Mouse (Mus musculus) embryonic facial prominence, embryonic 10.5 days (tissue): ENCODE data around the gene Kdelc2. TPM values are rescaled to one million over a fixed set of nuclear protein-coding genes. Genes with fewer than 3 reads are reported as not detected.

Experiments used
- DNase-seq: peaks from one replicate; pipeline ENCODE4 v3.0.0-alpha.2; 2017; ENCODE audit warnings: low spot score
- H3K27ac ChIP-seq: fragments of 300-500 bp; sonication (generic); replicated peaks from 2 replicates; pipeline ENCODE4 v1.5.1; 2016; ENCODE audit warnings: mild to moderate bottlenecking
- H3K27me3 ChIP-seq: fragments of 300-500 bp; sonication (generic); replicated peaks from 2 replicates; pipeline ENCODE4 v1.6.1; 2016; ENCODE audit warnings: low read depth, mild to moderate bottlenecking; ENCODE audit not compliant: poor library complexity, severe bottlenecking
- H3K36me3 ChIP-seq: fragments of 300-500 bp; sonication (generic); replicated peaks from 2 replicates; pipeline ENCODE4 v1.6.1; 2016; ENCODE audit warnings: mild to moderate bottlenecking, moderate library complexity
- H3K4me1 ChIP-seq: fragments of 300-500 bp; sonication (generic); 2 replicates; pipeline ENCODE4 v1.6.1; 2016
- H3K4me3 ChIP-seq: fragments of 300-500 bp; sonication (generic); 2 replicates; pipeline ENCODE4 v1.5.1; 2016; ENCODE audit warnings: mild to moderate bottlenecking, moderate library complexity
- H3K9me3 ChIP-seq: fragments of 300-500 bp; sonication (generic); 2 replicates; pipeline ENCODE4 v1.6.1; 2016; ENCODE audit warnings: mild to moderate bottlenecking
- WGBS: fragments of 180-500 bp; shearing (Covaris S2); methylation state at CpG from one replicate; pipeline ENCODE4 v1.1.7; 2016; 5-methylcytosine and 5-hydroxymethylcytosine counted together
- microRNA-seq: library from miRNA; unstranded; fragments of <30 nt; microRNA quantifications from one replicate; pipeline ENCODE4, GENCODE M21; 2017
- polyA plus RNA-seq: library from polyadenylated mRNA; unstranded; fragments of >200 nt; fragmentation: Nextera tagmentation; extraction: Ambion mirVana; gene quantifications from 2 replicates; pipeline ENCODE4 v1.2.1, GENCODE M21; 2016

The Kdelc2 gene
- polyA plus RNA-seq, 1 experiment from 2014 or later = 9.7 TPM

GRCm38 (mm10) chr9:53422133-53422896 is 38.5 kb downstream of the Kdelc2 start:
- Histone ChIP-seq H3K36me3 (no peaks in the 10 kb centered on the region), H3K9me3 (peaks cover 7% of the 10 kb centered on the region; the same call in 1 of the 2 replicates), H3K4me3 (no peak overlapping the region), H3K27ac (no peak overlapping the region), H3K4me1 (no peaks in the 10 kb centered on the region), H3K27me3 (no peaks in the 10 kb centered on the region)
- no peak for DNase-seq
- 72% methylated on average over 9 of the region's 9 CpGs for WGBS

- WGBS = 91% methylated on average over 3 of the region's 3 CpGs
- H3K4me1 ChIP-seq = no peaks in the 10 kb centered on the region
- H3K4me3 ChIP-seq = no peak overlapping the region
Measured at GRCm38 (mm10) chr9:53426726-53427125, 42.9 kb downstream of the Kdelc2 start.

GRCm38 (mm10) chr9:53427638-53428037 is 43.8 kb downstream of the Kdelc2 start:
- H3K27ac ChIP-seq = no peak overlapping the region
- no peak overlapping the region for H3K4me3 ChIP-seq
- H3K4me1 ChIP-seq = no peaks in the 10 kb centered on the region
- DNase-seq = no peak
- 85% methylated on average over 3 of the region's 3 CpGs for WGBS
- H3K9me3 ChIP-seq = no peaks in the 10 kb centered on the region
- H3K27me3 ChIP-seq = no peaks in the 10 kb centered on the region
- H3K36me3 ChIP-seq = no peaks in the 10 kb centered on the region

More at GRCm38 (mm10) chr9:53426726-53427125, 42.9 kb downstream of the Kdelc2 start:
- no peaks in the 10 kb centered on the region for H3K27me3 ChIP-seq
- H3K27ac ChIP-seq = no peak overlapping the region
- H3K9me3 ChIP-seq = no peaks in the 10 kb centered on the region
- no peaks in the 10 kb centered on the region for H3K36me3 ChIP-seq
- DNase-seq = no peak

DNA sequence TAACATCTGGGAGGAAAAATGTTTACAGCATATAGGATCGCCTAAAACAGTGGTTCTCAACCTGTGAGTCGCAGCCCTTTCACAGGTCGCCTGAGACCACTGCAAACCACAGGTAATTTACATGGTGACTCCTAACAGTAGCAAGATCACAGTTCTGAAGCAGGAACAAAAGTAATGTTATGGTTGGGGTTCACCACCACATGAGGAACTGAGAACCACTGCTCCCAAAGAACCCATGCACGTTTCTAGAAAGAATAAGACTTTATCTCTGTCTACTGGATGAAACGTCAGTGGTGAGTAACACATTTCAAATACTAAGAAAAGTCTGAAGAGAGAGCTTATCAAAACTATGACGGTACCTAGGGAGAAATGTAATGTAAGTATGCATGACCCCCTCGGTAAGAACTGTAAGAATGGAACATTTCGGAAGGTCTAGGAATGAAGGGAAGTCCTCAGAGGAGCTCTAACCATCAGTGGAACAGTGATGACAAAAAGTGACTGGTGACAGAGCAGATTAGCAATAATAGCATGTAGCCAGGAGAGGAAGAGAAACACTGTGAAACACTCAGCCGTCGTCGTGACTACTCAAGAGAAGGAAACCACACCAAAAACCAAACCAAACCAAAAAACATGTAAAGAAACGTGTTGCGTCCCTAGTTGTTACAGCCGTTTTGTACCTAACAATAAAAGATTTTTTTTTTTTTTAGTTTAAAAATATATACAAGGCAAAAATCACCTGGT is 52.2 kb downstream of the Kdelc2 start:
- H3K4me1 ChIP-seq = no peaks in the 10 kb centered on the region
- no peaks in the 10 kb centered on the region for H3K27me3 ChIP-seq
- H3K36me3 ChIP-seq = peaks cover 33% of the 10 kb centered on the region
- DNase-seq = no peak
- H3K27ac ChIP-seq = no peak overlapping the region
- H3K9me3 ChIP-seq = no peaks in the 10 kb centered on the region
- 92% methylated on average over 14 of the region's 14 CpGs for WGBS
- no peak overlapping the region for H3K4me3 ChIP-seq

DNA sequence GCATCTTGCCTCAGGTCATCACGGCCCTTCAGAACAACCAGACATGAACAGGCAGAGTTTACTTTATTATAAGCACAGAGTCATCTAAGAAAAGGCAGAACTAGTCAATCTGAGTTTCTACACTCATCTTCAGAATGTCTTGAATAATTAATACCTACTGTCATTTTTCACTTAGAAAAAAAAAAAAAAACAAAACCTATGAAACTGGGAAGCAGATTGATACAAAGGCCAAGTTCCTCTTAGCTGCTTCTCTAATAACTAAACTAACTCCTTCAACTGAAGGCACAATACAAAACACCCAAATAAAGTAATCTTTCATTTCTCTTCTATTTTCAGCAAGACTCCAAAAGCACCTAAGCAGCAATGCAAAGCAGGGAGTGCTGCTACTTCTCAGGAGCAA is 66.8 kb downstream of the Kdelc2 start:
- DNase-seq = no peak
- Histone ChIP-seq H3K4me1 (no peaks in the 10 kb centered on the region), H3K27me3 (no peaks in the 10 kb centered on the region), H3K4me3 (no peak overlapping the region), H3K36me3 (peaks cover 90% of the 10 kb centered on the region), H3K27ac (no peak overlapping the region), H3K9me3 (no peaks in the 10 kb centered on the region)
- 89% methylated on average over 1 of the region's 1 CpGs for WGBS

Small RNA genes lying within 50 kb of the gene (microRNA-seq; reads per million reads assigned to microRNA genes)
- gene Mir130c = not detected

Other genes starting within 250 kb of the Kdelc2 start
- 30.3 and 30.8 TPM in 2 replicates for gene Ddx10, start 136.0 kb upstream of the Kdelc2 start, polyA plus RNA-seq
- 1.7 TPM in 2 replicates for gene Exph5, start 82.4 kb upstream of the Kdelc2 start, polyA plus RNA-seq
- 0.28 and 0.32 TPM in 2 replicates for gene 4930550C14Rik, start 18.3 kb downstream of the Kdelc2 start, polyA plus RNA-seq
- gene Atm, start 152.7 kb downstream of the Kdelc2 start, polyA plus RNA-seq = 19.3 and 22.0 TPM in 2 replicates
- 20.6 and 23.9 TPM in 2 replicates for gene Npat, start 153.0 kb downstream of the Kdelc2 start, polyA plus RNA-seq
- 33.6 and 37.4 TPM in 2 replicates for gene Acat1, start 226.4 kb downstream of the Kdelc2 start, polyA plus RNA-seq